Mouse (Mus musculus) G1E (cell line): ENCODE data around the gene Sult5a1.

Source experiments
- CTCF ChIP-seq: IDR thresholded peaks from 2 replicates; pipeline ENCODE4 v1.5.1; 2012; ENCODE audit warnings: low read depth, low read length, inconsistent platforms, mixed read lengths
- GATA1 ChIP-seq: IDR thresholded peaks from 2 replicates; pipeline ENCODE4 v1.6.1; 2012; ENCODE audit warnings: borderline replicate concordance, low read length, inconsistent platforms, mixed read lengths

DNA sequence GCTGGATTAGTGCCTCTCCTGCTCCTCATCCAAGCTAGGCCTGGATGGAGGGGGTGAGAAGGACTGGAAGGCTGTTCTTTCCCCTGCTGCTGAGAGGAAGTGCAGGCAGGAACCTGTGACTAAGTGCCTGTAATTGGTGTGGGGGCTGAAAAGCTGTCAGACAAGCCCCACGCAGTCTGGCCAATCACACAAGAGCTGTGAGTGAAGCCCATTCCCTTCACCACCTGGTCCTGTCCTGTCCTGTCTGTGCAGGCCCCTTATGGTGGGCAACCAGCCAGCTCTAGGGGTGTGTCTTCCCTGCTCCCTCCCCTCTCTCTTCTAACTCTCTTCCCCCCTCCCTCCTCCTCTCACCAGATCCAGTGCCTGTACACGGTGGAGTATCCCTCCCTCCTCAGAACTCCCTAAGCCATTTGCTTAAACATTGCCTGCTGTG, 20.5 kb downstream of the Sult5a1 start:
- no peak for TF ChIP-seq CTCF
- TF ChIP-seq GATA1: no peak
